Mouse (Mus musculus) CH12.LX (cell line): Measurements from ENCODE around the gene Flnc. TPM values are rescaled to one million over a fixed set of nuclear protein-coding genes. Genes with fewer than 3 reads are reported as not detected.

Experiments
- DNase-seq: peaks from one replicate; pipeline ENCODE4 v3.0.0-alpha.2; 2013; ENCODE audit errors: extremely low read depth
- H3K27ac ChIP-seq: 2 replicates; pipeline ENCODE4 v1.5.1; 2012; ENCODE audit warnings: low read depth, mild to moderate bottlenecking, control low read depth, moderate library complexity; ENCODE audit not compliant: insufficient read depth
- H3K27me3 ChIP-seq: replicated peaks from 2 replicates; pipeline ENCODE3; 2012; ENCODE audit warnings: inconsistent platforms
- H3K36me3 ChIP-seq, 2 experiments: replicated peaks in 1 of 2; 2 replicates each; pipeline versions ENCODE3 to v1.6.1; 2012; ENCODE audit warnings: inconsistent platforms in 1 of 2, low read length in 1 of 2, mild to moderate bottlenecking in 1 of 2, mixed read lengths in 1 of 2, moderate library complexity in 1 of 2; ENCODE audit not compliant: control insufficient read depth in 1 of 2, insufficient read depth in 1 of 2
- H3K4me1 ChIP-seq, 2 experiments: 2 replicates each; pipeline ENCODE4 v1.6.1; 2012; ENCODE audit warnings: inconsistent platforms in 1 of 2, moderate library complexity in 1 of 2; ENCODE audit not compliant: insufficient read depth in 2 of 2, control insufficient read depth in 1 of 2
- H3K4me2 ChIP-seq: 2 replicates; pipeline ENCODE4 v1.6.1; 2012; ENCODE audit warnings: low read depth, mild to moderate bottlenecking, control low read depth; ENCODE audit not compliant: poor library complexity, insufficient read depth, severe bottlenecking
- H3K4me3 ChIP-seq, 3 experiments: fragments of 150-350 bp in 1 of 3; sonication (generic) in 1 of 3; replicated peaks in 1 of 3; 2 replicates each; pipeline versions ENCODE3 to v1.5.1; 2011 to 2012; ENCODE audit warnings: low read depth in 2 of 3, low read length in 2 of 3, mild to moderate bottlenecking in 2 of 3, moderate library complexity in 2 of 3, control low read depth in 1 of 3, improper control_type of control experiment in 1 of 3, inconsistent platforms in 1 of 3, mixed read lengths in 1 of 3; ENCODE audit not compliant: poor library complexity in 1 of 3
- H3K79me2 ChIP-seq: replicated peaks from 2 replicates; pipeline ENCODE4 v1.6.1; 2012; ENCODE audit warnings: mild to moderate bottlenecking, moderate library complexity; ENCODE audit not compliant: control insufficient read depth, poor library complexity, insufficient read depth, severe bottlenecking; ENCODE audit errors: extremely low read depth
- H3K9ac ChIP-seq: 2 replicates; pipeline ENCODE4 v1.6.1; 2012; ENCODE audit warnings: low read depth, mild to moderate bottlenecking, control low read depth, moderate library complexity; ENCODE audit not compliant: insufficient read depth
- H3K9me3 ChIP-seq: replicated peaks from 2 replicates; pipeline ENCODE3; 2012; ENCODE audit warnings: low read length, inconsistent platforms, mixed read lengths
- CHD1 ChIP-seq: IDR thresholded peaks from 2 replicates; pipeline ENCODE4 v1.6.1; 2012; ENCODE audit warnings: low read depth, low read length, improper control_type of control experiment, inconsistent platforms
- CHD2 ChIP-seq: IDR thresholded peaks from 2 replicates; pipeline ENCODE4 v1.6.1; 2011; ENCODE audit warnings: low read length, improper control_type of control experiment
- E2F4 ChIP-seq: IDR thresholded peaks from 2 replicates; pipeline ENCODE4 v1.6.1; 2011; ENCODE audit warnings: low read depth, low read length, improper control_type of control experiment; ENCODE audit not compliant: insufficient replicate concordance
- EP300 ChIP-seq: IDR thresholded peaks from 2 replicates; pipeline ENCODE4 v1.6.1; 2011; ENCODE audit warnings: low read length, improper control_type of control experiment
- ETS1 ChIP-seq: conservative IDR thresholded peaks from 2 replicates; pipeline ENCODE4 v1.6.1; 2012; ENCODE audit warnings: low read depth, mild to moderate bottlenecking, inconsistent platforms, low read length, improper control_type of control experiment, moderate library complexity
- GABPA ChIP-seq: IDR thresholded peaks from 2 replicates; pipeline ENCODE4 v1.6.1; 2012; ENCODE audit warnings: low read depth, low read length, improper control_type of control experiment, inconsistent platforms; ENCODE audit not compliant: insufficient replicate concordance
- HCFC1 ChIP-seq: IDR thresholded peaks from 2 replicates; pipeline ENCODE4 v1.6.1; 2012; ENCODE audit warnings: low read depth, mild to moderate bottlenecking, inconsistent platforms, low read length, improper control_type of control experiment
- JUN ChIP-seq: IDR thresholded peaks from 2 replicates; pipeline ENCODE4 v1.6.1; 2011; ENCODE audit warnings: low read depth, mild to moderate bottlenecking, low read length, improper control_type of control experiment, moderate library complexity; ENCODE audit not compliant: insufficient read depth
- JUND ChIP-seq: conservative IDR thresholded peaks from 2 replicates; pipeline ENCODE4 v1.6.1; 2011; ENCODE audit warnings: low read depth, low read length, improper control_type of control experiment
- KAT2A ChIP-seq: IDR thresholded peaks from 2 replicates; pipeline ENCODE4 v1.6.1; 2012; ENCODE audit warnings: low read length, improper control_type of control experiment, inconsistent platforms; ENCODE audit not compliant: insufficient replicate concordance
- MAX ChIP-seq: IDR thresholded peaks from 2 replicates; pipeline ENCODE4 v1.6.1; 2011; ENCODE audit warnings: low read length, improper control_type of control experiment
- MAZ ChIP-seq: IDR thresholded peaks from 2 replicates; pipeline ENCODE4 v1.6.1; 2012; ENCODE audit warnings: low read depth, mild to moderate bottlenecking, inconsistent platforms, low read length, improper control_type of control experiment, moderate library complexity
- MEF2A ChIP-seq: IDR thresholded peaks from 2 replicates; pipeline ENCODE4 v1.6.1; 2014; ENCODE audit warnings: low read depth, mild to moderate bottlenecking, inconsistent platforms, low read length, improper control_type of control experiment, borderline replicate concordance
- MXI1 ChIP-seq: IDR thresholded peaks from 2 replicates; pipeline ENCODE4 v1.6.1; 2011; ENCODE audit warnings: mild to moderate bottlenecking, low read depth, low read length, improper control_type of control experiment
- MYC ChIP-seq: IDR thresholded peaks from 2 replicates; pipeline ENCODE4 v1.6.1; 2011; ENCODE audit warnings: low read depth, mild to moderate bottlenecking, improper control_type of control experiment, low read length
- NELFE ChIP-seq: IDR thresholded peaks from 2 replicates; pipeline ENCODE4 v1.6.1; 2011; ENCODE audit warnings: low read depth, low read length, improper control_type of control experiment
- PAX5 ChIP-seq: IDR thresholded peaks from 2 replicates; pipeline ENCODE4 v1.6.1; 2012; ENCODE audit warnings: low read length, inconsistent platforms, mixed read lengths
- POLR2AphosphoS2 ChIP-seq: IDR thresholded peaks from 2 replicates; pipeline ENCODE4 v1.6.1; 2011; ENCODE audit warnings: low read depth, low read length, improper control_type of control experiment
- RAD21 ChIP-seq: IDR thresholded peaks from 2 replicates; pipeline ENCODE4 v1.6.1; 2011; ENCODE audit warnings: low read depth, mild to moderate bottlenecking, low read length, improper control_type of control experiment, moderate library complexity
- RCOR1 ChIP-seq: conservative IDR thresholded peaks from 2 replicates; pipeline ENCODE4 v1.6.1; 2012; ENCODE audit warnings: low read depth, mild to moderate bottlenecking, inconsistent platforms, low read length, improper control_type of control experiment
- SMC3 ChIP-seq: IDR thresholded peaks from 2 replicates; pipeline ENCODE4 v1.6.1; 2011; ENCODE audit warnings: low read depth, low read length, improper control_type of control experiment
- TBP ChIP-seq: conservative IDR thresholded peaks from 2 replicates; pipeline ENCODE4 v1.6.1; 2011; ENCODE audit warnings: low read depth, low read length, improper control_type of control experiment
- USF1 ChIP-seq: IDR thresholded peaks from 2 replicates; pipeline ENCODE4 v1.6.1; 2014; ENCODE audit warnings: low read depth, mild to moderate bottlenecking, inconsistent platforms, low read length, improper control_type of control experiment
- USF2 ChIP-seq: conservative IDR thresholded peaks from 2 replicates; pipeline ENCODE4 v1.6.1; 2011; ENCODE audit warnings: low read depth, low read length, improper control_type of control experiment
- ZC3H11A ChIP-seq: IDR thresholded peaks from 2 replicates; pipeline ENCODE4 v1.6.1; 2012; ENCODE audit warnings: low read depth, mild to moderate bottlenecking, inconsistent platforms, low read length, improper control_type of control experiment
- ZKSCAN1 ChIP-seq: IDR thresholded peaks from 2 replicates; pipeline ENCODE4 v1.6.1; 2012; ENCODE audit warnings: low read depth, inconsistent platforms, low read length, improper control_type of control experiment, borderline replicate concordance
- ZNF384 ChIP-seq: IDR thresholded peaks from 2 replicates; pipeline ENCODE4 v1.6.1; 2012; ENCODE audit warnings: low read depth, low read length, improper control_type of control experiment, inconsistent platforms
- dilution Hi-C: fragments of 300-500 bp; cut with MboI; formaldehyde crosslinking; loops from 2 replicates; pipeline ENCODE4 v1.14.3; 2020; ENCODE audit warnings: low sequenced_read_pairs; ENCODE audit not compliant: extremely low pct_unique_long_range_greater_than_20kb, extremely low pct_ligation_motif_present
- in situ Hi-C: fragments of 300-500 bp; cut with MboI; formaldehyde crosslinking; loops from 3 replicates; pipeline ENCODE4 v1.14.3; 2019; ENCODE audit warnings: low sequenced_read_pairs, low pct_ligation_motif_present, low pct_unique_long_range_greater_than_20kb, mixed read lengths
- polyA plus RNA-seq: library from polyadenylated mRNA; unstranded; fragments of >175 nt; gene quantifications from 2 replicates; pipeline ENCODE4 v1.2.1, GENCODE M21; 2012; ENCODE audit warnings: low read depth; ENCODE audit not compliant: insufficient read length
- total RNA-seq, 2 experiments: library from RNA; depleted of rRNA; stranded (reverse); fragments of 300-350 nt in 1 of 2; fragments of >200 nt in 1 of 2; gene quantifications; 2 replicates each; pipeline ENCODE4 v1.2.3; 2012 to 2014

The Flnc gene
- total and polyA plus RNA-seq, 3 experiments = 0.24 to 0.76 (median 0.60) TPM

DNA sequence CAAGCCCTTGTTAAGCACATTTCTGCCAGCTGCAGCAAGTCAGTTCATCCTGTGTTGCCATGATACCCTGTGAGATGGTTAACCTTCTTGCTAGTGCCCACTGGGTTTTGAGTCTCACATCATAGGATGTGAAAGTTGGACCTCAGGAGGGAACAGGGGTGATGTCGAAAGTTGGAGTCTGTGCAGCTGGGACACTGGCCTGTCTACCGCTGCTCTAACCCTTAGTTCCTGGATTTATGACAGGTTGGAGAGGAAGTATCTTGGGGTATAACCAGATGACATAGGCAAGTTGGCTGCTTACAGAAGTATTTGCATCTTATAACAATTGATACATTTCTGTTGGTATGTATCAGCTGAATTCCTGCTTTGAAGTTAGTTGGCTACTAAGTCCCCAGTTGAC is 12.5 kb upstream of the Flnc start:
- H3K4me2 ChIP-seq = no peak overlapping the region
- peaks cover 11% of the 10 kb centered on the region for H3K27me3 ChIP-seq
- no peak for DNase-seq
- no peak for TF ChIP-seq USF1
- no peak for TF ChIP-seq CHD1
- TF ChIP-seq TBP = no peak
- TF ChIP-seq PAX5 = no peak
- TF ChIP-seq POLR2AphosphoS2 = no peak
- no peak for TF ChIP-seq ZNF384
- no peak for TF ChIP-seq RCOR1
- no peak for TF ChIP-seq MAX
- no peak for TF ChIP-seq EP300
- TF ChIP-seq ZC3H11A = no peak
- no peak for TF ChIP-seq ETS1
- TF ChIP-seq MAZ = no peak
- TF ChIP-seq HCFC1 = no peak
- TF ChIP-seq CHD2 = no peak
- TF ChIP-seq ZKSCAN1 = no peak
- TF ChIP-seq USF2 = no peak
- TF ChIP-seq SMC3 = no peak
- no peak for TF ChIP-seq JUND
- no peak for TF ChIP-seq MXI1
- no peak for TF ChIP-seq E2F4
- H3K4me3 ChIP-seq = no peak overlapping the region
- in situ Hi-C loops (no loop called here), dilution Hi-C loops (no loop called here)
- H3K27ac ChIP-seq = no peak overlapping the region
- peaks cover 0 to 23% of the 10 kb centered on the region in 2 experiments; a peak in 2 of 4 replicates for H3K4me1 ChIP-seq
- H3K9me3 ChIP-seq = no peaks in the 10 kb centered on the region
- no peaks in the 10 kb centered on the region for H3K79me2 ChIP-seq
- H3K9ac ChIP-seq = no peak overlapping the region
- no peaks in the 10 kb centered on the region for H3K36me3 ChIP-seq

DNA sequence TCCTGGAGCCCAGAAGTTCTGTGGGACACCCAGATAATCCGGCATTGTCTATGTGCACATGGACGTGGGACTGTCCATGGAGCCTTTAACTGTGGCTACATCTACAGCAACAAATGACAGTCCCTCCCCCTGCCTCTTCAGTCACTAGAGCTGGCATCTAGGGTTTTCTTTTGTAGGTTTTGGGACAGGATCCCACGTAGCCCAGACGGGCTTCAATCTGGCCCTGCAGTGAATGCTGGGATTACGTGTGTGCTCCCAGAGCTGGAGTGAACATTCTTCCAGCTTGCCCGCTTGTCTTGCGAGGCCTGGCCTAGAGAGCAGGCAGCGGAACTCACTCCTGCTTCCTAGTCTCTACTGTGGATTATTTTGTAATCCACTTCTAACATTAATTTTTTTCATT is 7.9 kb upstream of the Flnc start:
- Histone ChIP-seq H3K9me3 (no peaks in the 10 kb centered on the region), H3K4me2 (no peak overlapping the region), H3K79me2 (no peaks in the 10 kb centered on the region), H3K4me1 (peaks cover 0 to 14% of the 10 kb centered on the region in 2 experiments; a peak in 2 of 4 replicates), H3K9ac (no peak overlapping the region), H3K27ac (no peak overlapping the region), H3K4me3 (no peak overlapping the region), H3K27me3 (peaks cover 8% of the 10 kb centered on the region), H3K36me3 (no peaks in the 10 kb centered on the region)
- DNase-seq = no peak
- in situ Hi-C loops (no loop called here), dilution Hi-C loops (no loop called here)
- TF ChIP-seq POLR2AphosphoS2 (no peak), JUN (no peak), RAD21 (no peak), KAT2A (no peak), MEF2A (no peak), NELFE (no peak), USF1 (no peak), ZNF384 (no peak), HCFC1 (no peak), E2F4 (no peak), GABPA (no peak), PAX5 (no peak), MYC (no peak)
